Mouse (Mus musculus) leukemia stem cell, adult 10-12 weeks (primary cell): ENCODE results near the gene Pcare. TPM values are rescaled to one million over a fixed set of nuclear protein-coding genes. Genes with fewer than 3 reads are reported as not detected.

ENCODE experiments used
- polyA plus RNA-seq: library from polyadenylated mRNA; stranded (reverse); fragments of >175 nt; gene quantifications from 2 replicates; pipeline ENCODE4 v1.2.3, GENCODE M21; 2012; ENCODE audit warnings: low replicate concordance

Pcare gene
- polyA plus RNA-seq, result 0.03 TPM in 1 of 2 replicates, not detected in the other

GRCm38 (mm10) chr17:71752831-71753230, at the start of gene Pcare:
TSS of gene Pcare (minus strand) at chr17:71752894.

GRCm38 (mm10) chr17:71768173-71768572, 15.5 kb upstream of the Pcare start, which contains the start of gene Clip4:
TSS of gene Clip4 (plus strand) at chr17:71768473.

Other genes with a start within 250 kb of the Pcare start
- 0.37 and 3.4 TPM in 2 replicates for gene Ndc80, start 226.0 kb downstream of the Pcare start, polyA plus RNA-seq
- not detected in 2 replicates for gene Spdya, start 200.8 kb downstream of the Pcare start, polyA plus RNA-seq
- 20.7 and 67.1 TPM in 2 replicates for gene Wdr43, start 137.0 kb downstream of the Pcare start, polyA plus RNA-seq
- gene Togaram2, start 79.6 kb downstream of the Pcare start, polyA plus RNA-seq, result not detected in 2 replicates
- not detected in 2 replicates for gene Clip4, start 15.6 kb upstream of the Pcare start, polyA plus RNA-seq